In the genomic region with DNA sequence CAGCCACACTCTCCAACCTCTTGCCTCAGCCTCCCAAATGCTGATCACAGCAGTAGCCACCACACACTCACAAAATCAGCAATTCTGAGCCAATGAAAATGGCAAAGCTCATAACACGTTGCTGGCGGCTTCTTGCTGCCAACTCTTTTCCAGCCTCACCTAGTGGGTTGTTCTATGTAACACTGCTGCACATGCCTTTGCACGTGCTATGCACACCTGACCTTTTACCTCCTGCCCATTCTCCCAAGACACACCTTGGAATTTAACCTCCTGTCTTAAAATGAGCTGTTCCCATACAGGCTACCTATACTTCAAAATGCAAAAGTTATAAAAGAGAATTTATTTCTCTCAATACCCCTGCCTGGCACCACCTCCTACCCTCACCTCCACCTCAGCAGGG, we compare ENCODE assay signal across 12 mouse cellular contexts.
"Had no signal": no experiment of that assay in that cellular context is flagged by ENCODE, and none has a peak within 500 bp of the region (broad histone marks: within the 10 kb centered on the region; RNA-seq: fewer than 3 reads in every experiment).

No protein-coding gene starts in this region.

- H3K36me3 ChIP-seq: limb, embryonic 10.5 days; midbrain, embryonic 12.5 days; neural tube, embryonic 13.5 days; stomach, embryonic 15.5 days had no signal

- H3K9me3 ChIP-seq: limb, embryonic 10.5 days; midbrain, embryonic 12.5 days; neural tube, embryonic 13.5 days; stomach, embryonic 15.5 days had no signal

- H3K9ac ChIP-seq: hindbrain, embryonic 14.5 days; liver, embryonic 14.5 days; midbrain, embryonic 12.5 days; neural tube, embryonic 13.5 days; stomach, embryonic 15.5 days had no signal

- ATAC-seq: midbrain, embryonic 16.5 days had no signal

- H3K4me3 ChIP-seq: left cerebral cortex, adult 2 months; limb, embryonic 10.5 days; midbrain, embryonic 12.5 days; neural tube, embryonic 13.5 days; stomach, embryonic 15.5 days had no signal

- H3K27me3 ChIP-seq: midbrain, embryonic 12.5 days; neural tube, embryonic 13.5 days; stomach, embryonic 15.5 days had no signal

- H3K27ac ChIP-seq: hindbrain, embryonic 14.5 days; left cerebral cortex, adult 2 months; limb, embryonic 10.5 days; liver, embryonic 14.5 days; midbrain, embryonic 12.5 days; neural tube, embryonic 13.5 days; stomach, embryonic 15.5 days had no signal

- H3K4me2 ChIP-seq: hindbrain, embryonic 14.5 days; midbrain, embryonic 12.5 days; neural tube, embryonic 13.5 days; stomach, embryonic 15.5 days had no signal

- H3K4me1 ChIP-seq: limb, embryonic 10.5 days; midbrain, embryonic 12.5 days; neural tube, embryonic 13.5 days; stomach, embryonic 15.5 days had no signal

- DNase-seq: lung, adult 18-20 months; retina, postnatal 1 day; right cerebral cortex, postnatal 4 days; thymus, postnatal 4 days had no signal
